Mouse (Mus musculus) heart, postnatal 36 days (tissue): Measurements from ENCODE around the gene Rbp3. TPM values are rescaled to one million over a fixed set of nuclear protein-coding genes. Genes with fewer than 3 reads are reported as not detected.

Experiments
- DNase-seq, 2 experiments: peaks; one replicate each; pipeline ENCODE4 v3.0.0; 2021 to 2022
- intact Hi-C: fragments of 180-260 bp; cut with DNase I; formaldehyde crosslinking; loops from one replicate; pipeline ENCODE4 v1.15.1; 2025
- total RNA-seq, 2 experiments: library from RNA; stranded (reverse); gene quantifications; 2 replicates each; pipeline ENCODE4 v1.2.3; 2021

Gene Rbp3
- total RNA-seq, 2 experiments from 2014 or later: not detected

GRCm38 (mm10) chr14:33965675-33966074, 11.9 kb downstream of the Rbp3 start:
- intact Hi-C loops: loop anchor here (10.0 kb wide), 1 partner anchor 189 kb away; the partner anchor contains the start of gene Npy4r
- no peak for DNase-seq

DNA sequence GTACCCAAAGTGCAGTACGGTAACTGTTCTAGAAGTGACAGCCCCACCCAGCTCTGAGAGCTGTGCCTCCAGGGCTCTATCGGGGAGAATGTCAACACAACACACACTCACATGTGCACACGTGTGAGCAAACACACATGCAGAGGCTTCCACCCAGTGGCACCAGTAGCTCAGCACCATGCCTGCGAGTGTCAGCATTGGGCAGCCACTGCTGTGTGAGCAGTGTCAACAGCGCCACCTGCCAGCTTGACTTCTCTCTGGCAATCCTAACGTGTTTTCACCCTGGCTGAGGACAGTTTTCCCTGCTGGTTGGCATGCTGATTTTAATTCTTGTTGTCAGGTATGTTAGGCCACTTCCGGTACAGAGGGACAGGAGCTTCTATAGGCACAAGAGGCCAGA, 18.9 kb downstream of the Rbp3 start:
- DNase-seq: no peak
- intact Hi-C loops: no loop called here

DNA sequence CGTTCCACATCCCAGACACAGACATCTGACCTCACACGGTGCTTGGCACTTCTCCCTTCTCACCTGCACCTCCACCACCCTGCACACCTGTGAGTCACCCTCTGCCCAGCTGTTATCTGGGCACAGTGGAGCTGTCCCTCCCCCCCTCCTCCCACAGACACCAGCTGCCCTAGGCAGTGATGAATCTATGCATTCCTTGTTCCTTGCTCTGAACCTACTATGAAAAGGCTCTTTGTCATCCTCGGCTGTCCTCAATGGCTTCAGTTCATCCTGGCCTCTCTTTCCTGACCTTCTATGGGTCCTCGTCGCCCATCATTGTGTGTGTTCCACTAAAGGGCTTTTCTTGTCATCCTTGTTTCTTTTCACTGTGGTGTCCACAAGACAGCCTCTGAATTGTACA, 20.9 kb downstream of the Rbp3 start:
- no peak for DNase-seq
- intact Hi-C loops: no loop called here

DNA sequence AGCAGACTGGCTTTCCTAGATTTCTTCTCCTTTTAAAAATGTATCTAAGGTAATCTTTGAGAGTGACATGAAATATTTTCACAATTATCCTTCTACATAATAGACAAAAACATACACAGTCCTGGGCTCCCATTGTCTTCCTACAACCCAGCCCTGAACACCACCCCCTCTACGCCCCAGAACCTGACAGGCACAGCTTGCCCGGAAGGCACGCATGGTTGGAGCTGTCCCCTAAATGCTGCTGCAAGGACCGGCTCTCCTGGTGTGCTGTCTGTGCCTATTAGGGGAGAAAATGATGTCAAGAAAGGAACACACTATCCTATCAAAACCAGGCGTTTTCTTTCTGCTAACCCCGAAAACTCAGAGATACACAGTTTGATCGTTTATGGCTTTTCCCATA, 23.9 kb downstream of the Rbp3 start:
- no peak for DNase-seq
- intact Hi-C loops: no loop called here

DNA sequence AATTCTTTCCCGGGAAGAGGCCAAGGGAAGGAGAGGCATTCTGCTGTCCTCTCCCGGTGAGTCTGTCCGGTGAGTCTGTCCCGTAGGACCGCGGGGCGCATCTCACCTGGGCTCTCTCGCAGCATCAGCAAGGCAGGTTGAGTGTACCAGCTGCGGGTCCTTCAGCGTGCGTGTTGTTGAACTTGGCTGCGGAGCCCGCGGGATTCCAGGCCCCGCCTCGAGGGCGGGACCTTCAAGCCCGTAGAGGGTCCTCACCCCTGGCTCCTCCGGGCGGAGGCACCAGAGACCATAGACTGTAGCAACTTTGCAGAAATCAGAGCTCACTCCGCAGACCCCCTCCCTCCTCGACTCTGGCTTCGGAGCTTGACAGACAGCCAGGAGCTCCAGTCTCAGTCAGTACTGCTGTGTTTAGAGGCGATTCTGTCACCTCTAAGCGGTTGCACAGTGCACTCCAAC, 24.8 kb downstream of the Rbp3 start, which contains the start of gene Zfp488:
Zfp488 (minus strand) TSS at position 161 of the 456 bp plus-strand sequence.
- DNase-seq: no peak
- intact Hi-C loops: no loop called here

DNA sequence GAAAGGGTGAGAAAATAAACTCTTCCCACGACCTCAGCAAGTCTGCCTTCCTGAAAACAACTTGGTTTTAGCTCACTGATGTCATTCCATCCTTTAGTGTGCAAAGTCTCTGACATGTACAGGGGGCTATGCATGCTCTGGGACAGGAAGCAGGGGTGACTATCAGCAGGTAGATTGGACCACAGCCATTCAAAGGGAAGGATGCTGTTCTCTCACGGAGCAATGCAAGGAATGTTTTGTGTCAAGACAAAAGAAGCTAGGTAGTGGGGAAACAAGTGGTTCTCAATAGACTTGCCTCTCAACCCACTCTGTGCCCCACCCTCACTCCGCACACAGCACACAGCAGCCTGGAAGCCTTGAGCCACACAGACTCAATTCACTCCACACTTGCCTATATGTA, 35.4 kb downstream of the Rbp3 start:
- intact Hi-C loops: no loop called here
- no peak for DNase-seq

GRCm38 (mm10) chr14:33991971-33992370, 38.2 kb downstream of the Rbp3 start:
- intact Hi-C loops: no loop called here
- DNase-seq: no peak

- intact Hi-C loops: no loop called here
- no peak for DNase-seq
Observed at GRCm38 (mm10) chr14:33993051-33993450, 39.2 kb downstream of the Rbp3 start.

GRCm38 (mm10) chr14:33993521-33994289, 39.9 kb downstream of the Rbp3 start:
- intact Hi-C loops: no loop called here
- no peak for DNase-seq

GRCm38 (mm10) chr14:33997427-33997826, 43.6 kb downstream of the Rbp3 start:
- intact Hi-C loops: no loop called here
- DNase-seq: no peak

- intact Hi-C loops: no loop called here
- DNase-seq: no peak
Observed at GRCm38 (mm10) chr14:34000076-34000475, 46.3 kb downstream of the Rbp3 start.

- DNase-seq: no peak
- intact Hi-C loops: no loop called here
Observed at GRCm38 (mm10) chr14:34001445-34001844, 47.6 kb downstream of the Rbp3 start.

DNA sequence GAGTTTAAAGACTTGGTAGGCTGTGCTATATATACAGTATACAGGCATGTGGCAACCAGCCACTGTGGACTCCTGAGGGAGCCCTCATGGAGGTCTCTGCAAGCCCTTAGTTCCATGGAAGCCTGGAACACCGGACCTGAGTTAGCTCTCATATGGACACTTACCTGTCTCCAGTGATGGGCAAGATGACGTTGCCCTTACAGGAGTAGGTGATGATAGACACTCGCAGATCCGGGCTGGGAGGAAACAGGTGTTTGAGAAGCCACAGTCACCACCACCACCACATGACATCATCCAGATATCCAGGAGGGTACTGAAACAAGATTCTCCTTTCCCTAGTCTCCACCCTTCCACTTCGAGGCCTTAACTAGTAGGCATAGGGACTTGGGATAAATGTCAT, 48.6 kb downstream of the Rbp3 start:
- intact Hi-C loops: no loop called here
- DNase-seq: no peak

Other genes starting within 250 kb of the Rbp3 start
- 1 to 10 TPM; 1.2 to 1.7 TPM for gene Gdf10, start 30.4 kb upstream of the Rbp3 start, total RNA-seq
- under 1 TPM; 0.16 to 0.19 TPM for gene Gdf2, start 13.0 kb upstream of the Rbp3 start, total RNA-seq
- not detected for gene Zfp488, start 24.8 kb downstream of the Rbp3 start, total RNA-seq
- gene Gm30083, start 61.2 kb downstream of the Rbp3 start, total RNA-seq: not detected
- not detected for gene Gm5460, start 62.8 kb downstream of the Rbp3 start, total RNA-seq
- not detected for gene Antxrl, start 98.7 kb downstream of the Rbp3 start, total RNA-seq
- 1 to 10 TPM; 2.6 to 3.7 TPM for gene Anxa8, start 132.0 kb downstream of the Rbp3 start, total RNA-seq
- gene A630023A22Rik, start 148.8 kb downstream of the Rbp3 start, total RNA-seq: not detected
- under 1 TPM; 0.14 TPM for gene Npy4r, start 198.5 kb downstream of the Rbp3 start, total RNA-seq
- gene Gprin2, start 247.7 kb downstream of the Rbp3 start, total RNA-seq: under 1 TPM; 0.08 to 0.17 TPM